Mouse (Mus musculus): Measurements from ENCODE around the gene Ext2.

The Ext2 gene

GRCm38 (mm10) chr2:93666146-93666858 is 156.1 kb downstream of the Ext2 start:
- no peak for DNase-seq

DNA sequence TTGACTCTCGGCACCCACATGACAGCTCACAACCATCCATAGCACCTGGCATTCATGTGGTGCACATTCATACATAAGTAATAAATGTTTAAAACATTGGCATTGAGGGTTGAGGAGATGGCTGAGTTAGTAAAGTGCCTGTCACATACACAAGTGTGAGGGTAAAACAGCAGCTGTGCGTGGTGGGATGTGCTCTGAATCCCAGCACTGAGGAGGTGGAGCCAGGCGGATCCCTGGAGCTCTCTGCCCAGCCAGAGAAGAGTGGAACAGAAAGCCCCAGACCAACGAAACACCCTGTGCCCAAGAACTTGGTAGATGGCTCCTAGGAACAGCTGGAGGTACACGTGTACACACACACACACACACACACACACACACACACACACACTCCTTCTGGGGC is 156.9 kb downstream of the Ext2 start:
- no peak for DNase-seq

- peak; percentile 55 for DNase-seq
These were observed 160.0 kb downstream of the Ext2 start for GRCm38 (mm10) chr2:93662240-93662865.

DNA sequence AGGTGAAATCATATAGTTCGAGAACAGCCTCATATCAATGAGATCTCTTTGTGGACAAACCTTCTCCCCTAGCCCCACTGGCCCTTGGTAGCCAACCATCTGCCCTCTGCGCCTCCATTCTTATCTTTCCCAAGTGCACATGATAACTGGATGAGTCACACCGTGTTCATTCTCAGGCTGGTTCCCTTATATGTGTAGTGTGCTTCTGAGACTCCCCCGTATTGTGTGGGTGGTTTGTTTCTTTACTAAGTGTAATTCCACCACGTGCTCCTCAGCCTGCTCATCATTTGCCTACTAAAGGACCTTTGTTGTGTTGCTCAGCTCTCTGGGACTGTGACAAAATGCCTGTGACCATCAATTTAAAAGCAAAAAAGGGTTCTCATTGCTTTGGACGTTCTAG is 161.3 kb downstream of the Ext2 start:
- DNase-seq, result no peak

GRCm38 (mm10) chr2:93659705-93660308 is 162.6 kb downstream of the Ext2 start:
- DNase-seq, result no peak

DNA sequence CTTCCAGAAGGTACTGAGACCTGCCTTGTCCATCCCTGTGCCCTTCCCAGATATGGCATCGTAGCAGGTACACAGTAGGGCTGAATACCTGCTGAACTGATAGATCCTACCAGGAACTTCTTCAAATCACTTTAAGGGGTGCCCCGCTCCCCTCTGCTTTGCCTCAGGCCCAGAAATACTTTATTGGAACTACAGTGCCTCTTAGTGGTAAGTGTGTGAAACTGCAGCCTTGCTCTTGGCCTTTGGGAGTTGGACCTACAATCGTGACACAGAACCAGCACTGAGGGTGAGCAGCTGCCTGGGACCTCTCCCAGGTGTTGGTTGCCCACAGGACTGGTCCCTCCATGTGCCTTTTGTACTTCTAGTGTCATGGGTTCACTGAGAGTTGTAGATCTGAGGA is 163.4 kb downstream of the Ext2 start:
- no peak for DNase-seq

DNA sequence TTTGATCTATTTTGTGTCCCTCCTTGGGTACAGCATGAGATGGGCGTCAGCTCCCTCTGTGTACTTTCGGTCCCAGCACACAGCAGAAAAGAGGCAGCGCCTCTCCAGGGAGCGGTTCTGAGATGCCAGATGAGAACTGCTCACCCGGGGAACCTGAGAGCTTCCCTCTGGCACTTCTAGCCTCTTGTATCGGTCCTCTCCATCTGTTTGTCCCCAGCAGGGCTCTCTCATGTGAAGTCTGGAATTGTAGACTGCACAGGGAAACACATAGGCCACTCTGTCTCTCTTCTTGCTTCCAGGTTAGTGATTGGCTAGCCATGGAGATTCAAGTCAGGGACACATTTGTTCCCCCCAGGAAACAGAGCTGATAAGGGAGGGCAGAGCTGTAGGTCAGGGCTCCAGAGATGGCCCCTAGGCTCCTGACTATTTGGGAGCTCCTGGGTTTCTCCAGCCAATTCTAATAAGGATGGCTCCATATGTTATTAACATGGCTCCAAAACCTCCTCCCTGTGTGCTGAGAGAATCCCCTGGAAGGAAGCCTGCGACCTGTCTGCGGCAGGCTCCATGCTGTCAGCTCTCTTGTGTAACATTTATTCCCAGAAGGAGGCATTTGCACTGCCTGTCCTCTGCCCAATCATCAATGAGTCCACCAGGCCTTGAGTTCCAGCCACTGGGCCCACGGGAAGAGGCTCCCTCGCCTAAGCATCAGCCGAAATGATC is 167.9 kb downstream of the Ext2 start:
- DNase-seq, result no peak

DNA sequence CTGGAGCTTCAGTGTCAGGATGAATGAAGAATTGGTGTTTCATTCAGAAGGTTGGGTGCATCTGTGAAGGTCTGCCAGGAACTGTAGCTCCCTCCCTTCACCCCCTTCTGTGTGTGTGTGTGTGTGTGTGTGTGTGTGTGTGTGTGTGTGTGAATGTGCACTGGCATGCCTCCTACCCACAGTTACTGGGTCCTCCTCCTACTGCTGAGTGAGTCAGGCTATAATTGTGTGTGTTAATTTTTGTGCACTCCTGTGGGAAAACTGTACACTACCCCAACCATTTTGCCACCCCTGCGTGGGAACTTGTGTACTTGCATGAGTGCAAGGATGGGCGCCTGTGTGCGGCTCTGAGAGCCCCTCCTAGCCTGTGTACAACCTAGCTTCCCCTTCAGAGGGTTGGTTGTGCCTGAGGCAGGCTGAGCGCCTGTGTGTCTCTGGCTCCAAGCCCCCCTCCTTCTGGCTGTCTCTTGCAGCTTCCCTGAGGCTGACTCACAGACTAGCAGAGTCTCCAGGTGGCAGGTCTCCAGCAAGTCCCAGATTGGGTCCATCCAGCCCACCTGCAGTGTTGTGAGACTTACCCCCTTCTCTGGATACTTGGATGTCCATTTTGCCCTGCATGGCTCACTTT is 173.0 kb downstream of the Ext2 start:
- DNase-seq, result no peak

- DNase-seq, result no peak
These were observed 174.3 kb downstream of the Ext2 start for GRCm38 (mm10) chr2:93647924-93648575.

- no peak for DNase-seq
These were observed 175.1 kb downstream of the Ext2 start for GRCm38 (mm10) chr2:93647051-93647923.

DNA sequence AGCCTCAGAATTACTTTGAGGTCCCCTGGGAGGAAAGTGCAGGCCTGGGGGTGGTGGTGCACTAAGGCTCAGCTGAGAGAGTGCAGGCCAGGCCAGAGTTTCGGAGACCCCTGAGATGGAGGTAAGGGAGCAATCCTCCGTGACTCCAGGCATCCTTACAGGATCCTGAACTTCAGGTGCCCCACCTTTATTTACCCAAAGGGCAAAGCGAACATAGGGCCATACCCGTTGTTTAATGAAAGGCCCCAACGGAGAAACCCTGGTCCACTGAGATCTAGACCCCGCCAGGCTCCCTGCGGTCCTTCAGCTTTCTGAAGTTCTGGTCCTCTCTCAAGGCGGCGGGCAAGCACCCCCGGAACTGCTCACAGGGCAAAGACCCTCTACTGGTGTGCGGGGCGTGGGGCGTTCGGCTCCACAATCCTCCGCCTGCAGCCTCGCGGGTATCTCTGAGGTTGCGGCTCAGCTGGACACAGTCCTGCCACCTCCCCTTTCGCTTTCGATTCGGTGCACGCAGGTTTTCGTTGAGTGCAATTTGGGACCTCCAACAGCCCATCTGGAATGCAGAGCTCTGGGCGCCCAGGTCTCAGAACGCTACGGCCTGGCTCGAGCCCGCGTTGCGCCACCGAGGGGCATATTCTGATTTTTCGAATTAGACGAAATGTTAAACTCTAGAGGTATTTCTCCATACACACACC is 176.6 kb downstream of the Ext2 start:
- DNase-seq, result peak; percentile 12

DNA sequence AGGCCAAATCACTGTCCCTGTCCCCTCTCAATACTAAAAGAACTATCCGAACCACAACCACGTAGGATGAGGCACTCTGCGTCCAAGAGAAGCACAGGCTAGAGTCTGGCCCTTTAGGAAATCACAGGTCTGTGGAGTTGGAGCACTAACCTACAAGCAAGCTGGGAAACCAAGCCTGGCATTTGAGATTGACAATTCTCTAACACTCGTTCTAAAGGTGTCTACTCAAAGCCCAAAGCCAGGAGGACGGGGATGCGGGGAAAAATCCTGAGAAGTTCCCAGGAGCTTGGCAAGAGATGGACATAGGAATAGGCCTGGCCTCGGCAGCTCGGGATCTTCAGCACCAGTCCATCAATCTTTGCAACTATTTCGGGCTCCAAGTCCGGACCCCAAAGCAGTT is 177.2 kb downstream of the Ext2 start:
- no peak for DNase-seq

DNA sequence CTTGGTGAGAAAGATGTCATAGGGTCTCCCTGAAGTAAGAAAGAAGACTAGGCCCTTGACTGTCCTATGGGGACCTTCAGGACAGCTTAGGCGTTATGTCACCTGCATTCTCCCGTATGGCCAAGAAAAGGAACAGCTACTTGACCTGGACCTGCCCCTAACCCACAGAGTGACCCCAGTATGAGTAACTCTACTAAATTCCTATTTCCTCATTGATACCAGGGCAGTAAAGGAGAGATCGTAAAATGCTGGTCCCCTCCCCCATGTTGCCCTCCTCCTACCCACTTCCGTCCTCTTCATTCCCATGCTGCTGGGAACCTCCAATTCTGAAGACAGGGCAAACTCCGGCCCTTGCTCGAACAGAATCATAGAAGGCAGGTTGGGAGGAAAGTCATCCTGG is 177.6 kb downstream of the Ext2 start:
- no peak for DNase-seq

GRCm38 (mm10) chr2:93644234-93644633 is 178.1 kb downstream of the Ext2 start:
- no peak for DNase-seq

- DNase-seq, result no peak
These were observed 179.0 kb downstream of the Ext2 start for GRCm38 (mm10) chr2:93643403-93643780.

GRCm38 (mm10) chr2:93634609-93635008 is 187.8 kb downstream of the Ext2 start:
- DNase-seq, result no peak

GRCm38 (mm10) chr2:93624665-93625408 is 197.5 kb downstream of the Ext2 start:
- no peak for DNase-seq

DNA sequence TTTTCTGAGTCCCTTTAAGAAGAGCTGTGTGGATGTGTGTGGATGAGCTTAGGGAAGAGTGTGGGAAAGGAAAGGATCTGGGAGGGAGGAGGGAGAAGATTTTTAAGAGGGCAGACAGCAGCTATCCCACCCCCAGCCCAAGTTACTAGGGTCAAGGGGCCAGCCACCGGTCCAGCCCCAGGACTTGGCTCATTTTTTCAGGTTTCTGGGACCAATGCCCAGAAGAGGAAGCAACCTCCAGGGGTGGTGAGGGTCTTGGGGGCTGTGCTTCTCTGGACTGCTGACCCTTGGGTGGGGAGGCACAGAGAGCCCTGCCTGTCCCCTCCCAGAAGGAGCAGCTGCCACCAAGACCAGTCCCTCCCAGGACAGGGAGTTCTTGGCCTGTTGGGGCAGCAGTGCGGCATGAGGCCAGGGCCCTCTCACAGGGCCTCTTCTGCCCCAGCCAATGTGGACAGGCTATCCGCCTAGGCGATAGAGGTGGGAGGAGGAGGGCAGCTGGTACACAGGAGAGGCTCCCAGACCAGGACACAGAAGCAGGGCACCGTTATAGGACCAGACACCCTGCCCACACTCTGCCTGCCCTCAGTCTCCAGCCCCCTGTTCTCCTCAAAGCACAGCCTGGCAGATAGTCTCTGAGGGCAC is 203.0 kb downstream of the Ext2 start:
- no peak for DNase-seq

DNA sequence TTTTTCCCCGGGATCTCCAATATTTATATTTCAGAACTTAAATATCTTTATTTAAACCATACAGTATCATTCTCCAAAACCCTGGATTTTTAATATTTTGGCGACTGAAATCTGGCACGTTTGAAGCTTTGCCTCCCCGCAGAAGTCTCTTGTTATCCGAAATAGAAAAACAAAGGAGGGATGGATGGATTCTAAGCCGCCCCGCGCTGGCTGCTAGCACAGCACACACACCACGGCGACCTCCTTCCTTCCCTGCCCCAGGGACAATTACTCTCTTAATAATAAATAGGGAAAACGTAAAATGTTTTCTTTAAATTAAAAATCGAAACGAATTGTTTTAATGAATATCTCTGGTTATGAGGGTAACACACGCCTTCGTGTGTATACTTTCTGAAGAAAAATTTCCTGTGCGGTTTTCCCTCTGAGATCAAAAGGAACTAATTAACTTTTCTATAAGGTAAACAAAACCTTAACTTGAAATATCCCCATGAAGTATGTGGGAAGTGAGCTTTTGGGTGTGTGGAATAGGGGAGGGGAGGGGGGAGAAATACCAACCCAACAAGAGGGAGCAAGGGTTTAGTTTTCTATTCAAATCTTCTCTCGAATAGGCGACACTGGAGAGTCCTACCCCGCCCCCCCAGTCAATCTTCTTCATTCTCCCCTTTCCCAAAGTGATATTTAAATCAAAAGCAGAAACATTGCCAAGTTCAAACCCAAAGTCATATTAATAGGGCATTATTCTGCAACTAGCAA is 203.7 kb downstream of the Ext2 start:
- no peak for DNase-seq

All from liver (tissue).